Mouse (Mus musculus) MEL (cell line): ENCODE data around the gene 8030474K03Rik. TPM values are rescaled to one million over a fixed set of nuclear protein-coding genes. Genes with fewer than 3 reads are reported as not detected.
A peak's percentile ranks its signal among the peaks of the same experiment; 100 is the strongest.

Experiments used
- DNase-seq: peaks from one replicate; pipeline ENCODE4 v3.0.0; 2011; ENCODE audit warnings: low read depth, low spot score
- H3K27ac ChIP-seq: 2 replicates; pipeline ENCODE4 v1.5.1; 2012; ENCODE audit warnings: low read depth, mild to moderate bottlenecking, control low read depth, low read length, moderate library complexity; ENCODE audit not compliant: control insufficient read depth
- H3K27me3 ChIP-seq, 2 experiments: fragments of 150-350 bp in 1 of 2; sonication (generic) in 1 of 2; 2 replicates each; pipeline ENCODE4 v1.6.1; 2012; ENCODE audit warnings: low read length in 2 of 2, mild to moderate bottlenecking in 2 of 2, improper control_type of control experiment in 1 of 2, moderate library complexity in 1 of 2; ENCODE audit not compliant: insufficient read depth in 2 of 2, control insufficient read depth in 1 of 2
- H3K36me3 ChIP-seq, 2 experiments: 2 replicates each; pipeline ENCODE4 v1.6.1; 2012 to 2014; ENCODE audit warnings: low read length in 2 of 2, improper control_type of control experiment in 1 of 2, inconsistent platforms in 1 of 2, mild to moderate bottlenecking in 1 of 2; ENCODE audit not compliant: insufficient read depth in 2 of 2, control insufficient read depth in 1 of 2
- H3K4me1 ChIP-seq, 2 experiments: fragments of 150-350 bp in 1 of 2; sonication (generic) in 1 of 2; 2 replicates each; pipeline ENCODE4 v1.6.1; 2012; ENCODE audit warnings: low read length in 2 of 2, improper control_type of control experiment in 1 of 2, mild to moderate bottlenecking in 1 of 2; ENCODE audit not compliant: insufficient read depth in 2 of 2, control insufficient read depth in 1 of 2
- H3K4me3 ChIP-seq, 2 experiments: fragments of 150-350 bp in 1 of 2; sonication (generic) in 1 of 2; 2 replicates each; pipeline ENCODE4 v1.5.1; 2012; ENCODE audit warnings: low read depth in 2 of 2, low read length in 2 of 2, mild to moderate bottlenecking in 2 of 2, moderate library complexity in 2 of 2, control low read depth in 1 of 2, improper control_type of control experiment in 1 of 2; ENCODE audit not compliant: control insufficient read depth in 1 of 2, insufficient read depth in 1 of 2
- H3K79me2 ChIP-seq: 2 replicates; pipeline ENCODE4 v1.6.1; 2012; ENCODE audit warnings: mild to moderate bottlenecking, low read length, moderate library complexity; ENCODE audit not compliant: control insufficient read depth, poor library complexity, insufficient read depth
- H3K9ac ChIP-seq: 2 replicates; pipeline ENCODE4 v1.6.1; 2012; ENCODE audit warnings: low read depth, mild to moderate bottlenecking, control low read depth, low read length, moderate library complexity; ENCODE audit not compliant: control insufficient read depth, poor library complexity, severe bottlenecking
- H3K9me3 ChIP-seq: fragments of 150-350 bp; sonication (generic); replicated peaks from 2 replicates; pipeline ENCODE4 v1.6.1; 2012; ENCODE audit warnings: mild to moderate bottlenecking, low read length, improper control_type of control experiment, moderate library complexity; ENCODE audit not compliant: insufficient read depth
- CTCF ChIP-seq, 3 experiments: IDR thresholded peaks in 2 of 3; conservative IDR thresholded peaks in 1 of 3; 2 replicates each; pipeline ENCODE4 v1.5.1; 2011 to 2012; ENCODE audit warnings: low read length in 3 of 3, low read depth in 2 of 3, mild to moderate bottlenecking in 2 of 3, improper control_type of control experiment in 1 of 3, inconsistent platforms in 1 of 3, mixed read lengths in 1 of 3, moderate library complexity in 1 of 3; ENCODE audit not compliant: control insufficient read depth in 1 of 3, insufficient read depth in 1 of 3, poor library complexity in 1 of 3, severe bottlenecking in 1 of 3
- EP300 ChIP-seq, 2 experiments: IDR thresholded peaks; 2 replicates each; pipeline ENCODE4 v1.6.1; 2011; ENCODE audit warnings: improper control_type of control experiment in 2 of 2, low read length in 2 of 2, low read depth in 1 of 2, mild to moderate bottlenecking in 1 of 2
- ETS1 ChIP-seq: IDR thresholded peaks from 2 replicates; pipeline ENCODE4 v1.6.1; 2012; ENCODE audit warnings: low read depth, mild to moderate bottlenecking, inconsistent platforms, low read length, improper control_type of control experiment, moderate library complexity
- MAFK ChIP-seq: IDR thresholded peaks from 2 replicates; pipeline ENCODE4 v1.6.1; 2011; ENCODE audit warnings: low read depth, mild to moderate bottlenecking, low read length, improper control_type of control experiment, borderline replicate concordance
- NRF1 ChIP-seq: IDR thresholded peaks from 2 replicates; pipeline ENCODE4 v1.6.1; 2014; ENCODE audit warnings: low read depth, mild to moderate bottlenecking, inconsistent platforms, low read length, improper control_type of control experiment, moderate library complexity; ENCODE audit not compliant: poor library complexity, insufficient read depth, severe bottlenecking
- RAD21 ChIP-seq: IDR thresholded peaks from 2 replicates; pipeline ENCODE4 v1.6.1; 2011; ENCODE audit warnings: mild to moderate bottlenecking, low read depth, low read length, improper control_type of control experiment
- SMC3 ChIP-seq: IDR thresholded peaks from 2 replicates; pipeline ENCODE4 v1.6.1; 2011; ENCODE audit warnings: low read depth, low read length, improper control_type of control experiment
- TAL1 ChIP-seq: IDR thresholded peaks from 2 replicates; pipeline ENCODE4 v1.6.1; 2012; ENCODE audit warnings: mild to moderate bottlenecking, inconsistent platforms, low read length, moderate library complexity, mixed read lengths
- USF2 ChIP-seq, 2 experiments: IDR thresholded peaks; 2 replicates each; pipeline ENCODE4 v1.6.1; 2011 to 2012; ENCODE audit warnings: improper control_type of control experiment in 2 of 2, low read length in 2 of 2, borderline replicate concordance in 1 of 2, inconsistent platforms in 1 of 2, low read depth in 1 of 2, mild to moderate bottlenecking in 1 of 2; ENCODE audit not compliant: insufficient read depth in 1 of 2
- ZC3H11A ChIP-seq: IDR thresholded peaks from 2 replicates; pipeline ENCODE4 v1.6.1; 2012; ENCODE audit warnings: low read depth, mild to moderate bottlenecking, inconsistent platforms, low read length, improper control_type of control experiment
- polyA plus RNA-seq, 2 experiments: library from polyadenylated mRNA; stranded (reverse) in 1 of 2; unstranded in 1 of 2; fragments of >175 nt in 1 of 2; fragments of >200 nt in 1 of 2; gene quantifications; 2 replicates each; pipeline versions ENCODE4 v1.2.1 to v1.2.4; 2012; ENCODE audit warnings: low replicate concordance in 2 of 2, low read depth in 1 of 2; ENCODE audit not compliant: insufficient read length in 2 of 2, insufficient read depth in 1 of 2, missing spikeins in 1 of 2
- total RNA-seq: library from RNA; depleted of rRNA; stranded (reverse); fragments of 300-350 nt; gene quantifications from 2 replicates; pipeline ENCODE4 v1.2.3, GENCODE M21; 2012

Gene 8030474K03Rik
- total and polyA plus RNA-seq, 3 experiments, result not detected

DNA sequence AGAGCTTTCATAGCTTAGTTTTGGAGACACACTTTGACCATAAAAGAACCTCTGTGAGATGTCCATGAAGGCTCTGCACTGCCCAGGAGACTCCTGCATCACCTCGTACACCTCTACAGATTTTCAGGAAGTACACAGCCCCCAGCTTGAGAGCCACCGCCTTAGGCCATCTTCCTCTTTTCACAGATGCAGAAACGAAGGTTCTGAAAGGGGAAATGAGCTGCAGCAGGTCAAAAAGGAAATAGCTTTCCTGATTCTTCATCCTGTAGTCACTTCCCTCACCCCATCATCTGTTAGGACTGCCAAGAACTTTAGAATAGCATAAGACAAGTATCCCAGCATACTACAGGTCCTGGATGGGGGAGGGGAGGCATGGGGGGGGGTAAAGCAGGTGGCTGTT lies 24.1 kb upstream of the 8030474K03Rik start:
- TF ChIP-seq EP300 (IDR thresholded peaks at IDR 0.05; ENCODE audit: low read depth in 1 of 2, low read length in 2 of 2) (peak; percentile 8 to 46; a peak in 1 of 4 replicates), TAL1 (no peak)
- H3K27ac ChIP-seq, result no peak overlapping the region
- peak; percentile 65 for DNase-seq
- no peaks in the 10 kb centered on the region for H3K36me3 ChIP-seq
- H3K4me3 ChIP-seq, result no peak overlapping the region
- H3K79me2 ChIP-seq, result no peaks in the 10 kb centered on the region
- no peaks in the 10 kb centered on the region for H3K4me1 ChIP-seq
- no peak overlapping the region for H3K9ac ChIP-seq
- peaks cover 2 to 4% of the 10 kb centered on the region in 2 experiments; a peak in 2 of 4 replicates for H3K27me3 ChIP-seq
- no peaks in the 10 kb centered on the region for H3K9me3 ChIP-seq

DNA sequence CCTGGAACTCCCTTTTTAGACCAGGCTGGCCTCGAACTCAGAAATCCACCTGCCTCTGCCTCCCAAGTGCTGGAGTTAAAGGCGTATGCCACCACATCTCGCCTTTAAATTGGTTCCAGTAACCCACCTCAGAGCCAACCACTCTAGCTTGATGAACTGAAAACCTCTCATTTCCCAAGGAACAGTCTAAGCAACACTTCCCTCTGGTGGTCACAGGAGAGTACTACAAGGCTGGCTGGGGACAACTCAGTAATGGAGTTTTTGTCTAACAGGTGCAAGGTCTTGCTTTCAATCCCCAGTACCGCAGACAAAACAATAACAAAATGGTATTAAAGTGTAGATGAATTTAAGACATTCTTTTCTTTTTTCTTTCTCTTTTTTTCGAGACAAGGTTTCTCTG lies 22.4 kb upstream of the 8030474K03Rik start:
- peak; percentile 62 for DNase-seq
- H3K9me3 ChIP-seq, result no peaks in the 10 kb centered on the region

DNA sequence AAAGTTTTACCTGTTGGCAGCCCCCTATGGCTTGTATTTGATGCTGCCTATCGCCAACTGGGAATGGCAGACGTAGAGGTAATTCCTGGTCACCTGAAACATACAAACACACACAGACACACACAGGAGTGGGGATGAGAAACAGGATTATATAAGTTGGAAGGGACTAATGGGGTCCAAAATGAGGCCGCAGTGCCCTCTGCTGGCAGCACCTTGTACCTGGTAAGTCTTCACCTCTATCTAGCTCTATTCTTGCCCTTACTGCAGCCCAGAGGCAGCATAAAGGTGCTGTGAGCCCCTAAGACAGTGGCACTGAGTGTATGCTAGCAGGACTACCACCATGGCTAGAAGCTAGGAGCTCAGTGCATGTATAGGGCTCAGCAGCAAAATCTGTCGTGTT lies 2.9 kb upstream of the 8030474K03Rik start:
- H3K79me2 ChIP-seq, result no peaks in the 10 kb centered on the region
- H3K27me3 ChIP-seq, result no peaks in the 10 kb centered on the region; a peak in 1 of 4 replicates
- H3K4me1 ChIP-seq, result no peaks in the 10 kb centered on the region
- DNase-seq, result peak; percentile 50
- TF ChIP-seq NRF1, result no peak
- TF ChIP-seq CTCF (IDR thresholded peaks at IDR 0.05 in 2 of 3, conservative IDR thresholded peaks at IDR 0.05 in 1 of 3; ENCODE audit: control insufficient read depth in 1 of 3, insufficient read depth in 1 of 3, low read depth in 2 of 3, low read length in 3 of 3, poor library complexity in 1 of 3, severe bottlenecking in 1 of 3), result peak; percentile 68 to 77 (median 69)
- TF ChIP-seq ETS1, result no peak
- peak; percentile 69 for TF ChIP-seq RAD21
- peak; percentile 28; the same call in 1 of the 2 replicates for TF ChIP-seq ZC3H11A
- peak; percentile 56 for TF ChIP-seq SMC3
- H3K27ac ChIP-seq, result no peak overlapping the region
- H3K36me3 ChIP-seq, result no peaks in the 10 kb centered on the region
- no peaks in the 10 kb centered on the region for H3K9me3 ChIP-seq
- no peak overlapping the region for H3K9ac ChIP-seq
- H3K4me3 ChIP-seq, result no peak overlapping the region

More for the DNA sequence above, 22.4 kb upstream of the 8030474K03Rik start:
- Histone ChIP-seq H3K4me3 (no peak overlapping the region), H3K4me1 (no peaks in the 10 kb centered on the region), H3K79me2 (no peaks in the 10 kb centered on the region), H3K36me3 (no peaks in the 10 kb centered on the region), H3K9ac (no peak overlapping the region), H3K27me3 (peaks cover 2 to 4% of the 10 kb centered on the region in 2 experiments; a peak in 2 of 4 replicates), H3K27ac (no peak overlapping the region)
- peak; percentile 75 for TF ChIP-seq SMC3
- peak; percentile 44 to 74 (median 71) for TF ChIP-seq CTCF (IDR thresholded peaks at IDR 0.05 in 2 of 3, conservative IDR thresholded peaks at IDR 0.05 in 1 of 3; ENCODE audit: control insufficient read depth in 1 of 3, insufficient read depth in 1 of 3, low read depth in 2 of 3, low read length in 3 of 3, poor library complexity in 1 of 3, severe bottlenecking in 1 of 3)
- peak; percentile 72 for TF ChIP-seq RAD21
- no peak for TF ChIP-seq USF2 (IDR thresholded peaks at IDR 0.05; ENCODE audit: borderline replicate concordance in 1 of 2, insufficient read depth in 1 of 2, low read depth in 1 of 2, low read length in 2 of 2)
- TF ChIP-seq ZC3H11A, result peak; percentile 62
- no peak for TF ChIP-seq MAFK
